Mouse (Mus musculus): ENCODE measurements around the gene Gnl1. TPM values are rescaled to one million over a fixed set of nuclear protein-coding genes. Genes with fewer than 3 reads are reported as not detected.
"Not testable (repeated sequence)": the region's sequence is repeated elsewhere in the genome, so short reads cannot be mapped to it uniquely, and the experiment has no call there.

Gene Gnl1
- total RNA-seq (2017) = 23.0 and 23.1 TPM in 2 replicates

GRCm38 (mm10) chr17:35979401-35980362 is at the start of gene Gnl1, which contains the start of gene Prr3:
TSS of gene Gnl1 (plus strand) at chr17:35979851.
TSS of gene Prr3 (minus strand) at chr17:35980236.
- ATAC-seq (replicated peaks; ENCODE audit: low read depth, poor library complexity, severe bottlenecking) = peak; percentile 83

DNA sequence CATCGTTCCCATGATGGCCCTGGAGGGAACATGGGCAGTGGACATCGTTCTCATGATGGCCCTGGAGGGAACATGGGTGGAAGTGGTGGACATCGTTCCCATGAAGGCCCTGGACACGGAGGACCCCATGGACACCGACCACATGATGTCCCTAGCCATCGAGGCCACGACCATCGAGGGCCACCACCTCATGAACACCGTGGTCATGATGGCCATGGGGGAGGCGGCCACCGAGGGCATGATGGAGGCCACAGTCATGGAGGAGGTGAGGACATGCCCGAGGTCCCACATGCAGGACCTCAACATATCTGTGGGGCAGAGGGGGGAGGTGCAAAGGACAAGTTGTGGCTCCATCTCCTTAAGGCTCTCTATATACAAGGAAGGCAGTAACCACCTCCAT is 49.0 kb upstream of the Gnl1 start:
- ATAC-seq (replicated peaks; ENCODE audit: low read depth, poor library complexity, severe bottlenecking) = no peak

- no peak for ATAC-seq (replicated peaks; ENCODE audit: low read depth, poor library complexity, severe bottlenecking)
These were observed 47.0 kb upstream of the Gnl1 start for GRCm38 (mm10) chr17:35932608-35933007.

- ATAC-seq (replicated peaks; ENCODE audit: low read depth, poor library complexity, severe bottlenecking) = peak; percentile 70; the same call in 1 of the 2 replicates
These were observed 43.9 kb upstream of the Gnl1 start for GRCm38 (mm10) chr17:35935763-35936162.

- ATAC-seq (replicated peaks; ENCODE audit: low read depth, poor library complexity, severe bottlenecking) = peak; percentile 93
These were observed 41.8 kb upstream of the Gnl1 start for GRCm38 (mm10) chr17:35937700-35938348.

DNA sequence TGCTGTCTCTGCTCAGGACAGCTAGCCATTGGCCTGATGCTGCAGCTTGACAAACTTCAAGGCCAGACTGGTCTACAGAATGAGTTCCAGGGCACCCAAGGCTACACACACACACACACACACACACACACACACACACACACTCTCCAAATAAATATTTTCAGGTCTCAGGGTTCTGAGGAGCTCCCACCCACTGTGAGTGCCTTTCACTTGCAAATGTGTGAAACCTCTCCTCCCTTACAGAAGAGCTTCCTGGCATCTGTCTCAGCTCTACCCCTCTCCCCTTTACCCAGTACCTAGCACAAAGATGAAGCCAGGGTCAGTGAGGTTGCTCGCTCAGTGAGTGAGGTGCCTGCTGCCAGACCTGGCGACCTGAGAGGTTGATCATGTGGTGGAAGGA is 40.5 kb upstream of the Gnl1 start:
- ATAC-seq (replicated peaks; ENCODE audit: low read depth, poor library complexity, severe bottlenecking) = no peak

DNA sequence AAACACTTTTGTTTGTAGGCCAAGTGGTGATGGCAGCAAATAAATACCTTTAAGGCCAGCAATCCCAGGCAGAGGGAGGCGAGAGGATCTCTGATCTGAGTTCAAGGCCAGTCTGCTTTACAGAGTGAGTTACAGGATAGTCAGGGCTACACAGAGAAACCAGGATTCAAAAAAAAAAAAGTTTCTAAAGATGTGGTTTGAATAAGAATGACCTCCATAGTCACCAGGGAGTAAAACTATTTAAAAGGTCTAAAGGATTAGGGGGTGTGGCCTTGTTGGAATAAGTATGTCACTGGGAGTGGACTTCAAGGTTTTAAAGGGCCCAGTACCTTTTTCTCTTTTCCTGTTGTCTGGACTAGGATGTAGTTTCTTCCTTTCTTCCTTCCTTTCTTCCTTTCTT is 39.7 kb upstream of the Gnl1 start:
- no peak for ATAC-seq (replicated peaks; ENCODE audit: low read depth, poor library complexity, severe bottlenecking)

DNA sequence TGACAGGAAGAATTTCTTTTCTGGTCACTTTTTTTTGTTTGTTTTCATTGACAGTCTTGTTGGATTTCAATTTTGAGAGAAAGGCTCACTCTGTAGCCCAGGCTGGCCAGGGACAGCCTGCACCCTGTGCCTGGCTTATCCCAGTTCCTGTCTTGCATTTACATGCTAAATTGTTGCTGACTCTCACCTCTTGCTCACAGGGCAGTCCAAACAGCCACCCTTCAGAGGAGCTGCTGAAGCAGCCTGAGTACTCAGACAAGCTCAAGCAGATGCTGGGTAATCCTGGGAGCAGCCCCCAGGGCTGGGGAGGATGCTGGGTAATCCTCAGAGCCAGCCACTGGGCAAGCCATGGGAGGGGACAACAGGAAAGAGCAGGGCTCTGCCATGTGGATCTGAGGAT is 28.7 kb upstream of the Gnl1 start:
- not testable (repeated sequence) for ATAC-seq (replicated peaks; ENCODE audit: low read depth, poor library complexity, severe bottlenecking)

DNA sequence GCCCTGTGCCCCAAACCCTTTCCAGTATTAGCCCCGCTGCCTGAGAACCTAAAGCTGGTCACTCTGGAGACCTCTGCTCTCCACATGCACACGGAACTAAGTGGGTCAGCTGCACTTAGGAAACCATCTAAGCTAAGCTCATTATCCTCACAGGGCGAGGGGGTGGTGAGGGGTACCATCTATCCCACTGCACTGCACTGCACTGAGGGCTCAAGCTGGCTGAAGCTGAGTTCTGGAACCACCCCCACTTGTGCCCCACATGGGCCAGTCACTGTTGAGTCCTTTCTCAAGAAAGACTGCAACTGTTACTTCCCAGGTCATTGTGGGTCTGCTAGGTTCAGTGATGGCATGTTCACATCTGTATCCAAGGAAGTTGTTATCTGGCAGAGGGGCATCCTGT is 27.1 kb upstream of the Gnl1 start:
- ATAC-seq (replicated peaks; ENCODE audit: low read depth, poor library complexity, severe bottlenecking) = 0 out of 2 replicates have a peak, but pooled peaks have one; percentile 8

GRCm38 (mm10) chr17:35954665-35955064 is 25.0 kb upstream of the Gnl1 start:
- ATAC-seq (replicated peaks; ENCODE audit: low read depth, poor library complexity, severe bottlenecking) = no peak

DNA sequence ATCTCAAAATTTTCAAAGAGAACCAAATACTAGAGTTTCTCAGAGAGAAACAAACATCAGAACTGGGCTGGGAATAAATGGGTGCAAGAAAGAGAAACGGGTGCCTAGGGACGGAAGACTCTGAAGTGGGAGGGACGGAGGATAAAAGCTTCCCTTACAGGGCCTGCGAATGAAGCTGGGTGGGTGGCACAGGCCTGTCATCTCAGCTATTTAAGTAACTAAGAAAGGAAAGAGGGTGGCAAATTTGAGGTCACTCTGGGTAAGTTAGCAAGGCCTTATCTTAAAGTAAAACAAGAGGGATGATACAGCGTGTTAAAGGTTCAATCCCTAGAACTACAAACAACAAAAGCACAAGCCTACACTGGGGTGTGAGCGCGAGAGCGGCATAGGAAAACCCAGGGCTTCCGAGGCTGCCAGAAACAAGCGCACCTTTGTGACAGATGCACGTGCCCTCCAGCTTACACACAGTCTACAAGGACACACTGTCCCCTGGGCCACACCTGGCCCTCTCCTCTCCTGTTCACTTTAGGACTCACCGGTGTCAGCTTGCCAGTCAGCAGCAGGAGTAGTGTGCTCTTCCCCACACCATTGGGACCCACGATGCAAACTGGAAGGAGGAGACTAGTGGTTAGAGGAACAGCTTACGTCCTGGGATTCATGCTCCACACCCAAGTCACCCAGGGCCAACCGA is 21.0 kb upstream of the Gnl1 start:
- ATAC-seq (replicated peaks; ENCODE audit: low read depth, poor library complexity, severe bottlenecking) = no peak

GRCm38 (mm10) chr17:35963279-35963678 is 16.4 kb upstream of the Gnl1 start:
- ATAC-seq (replicated peaks; ENCODE audit: low read depth, poor library complexity, severe bottlenecking) = no peak

DNA sequence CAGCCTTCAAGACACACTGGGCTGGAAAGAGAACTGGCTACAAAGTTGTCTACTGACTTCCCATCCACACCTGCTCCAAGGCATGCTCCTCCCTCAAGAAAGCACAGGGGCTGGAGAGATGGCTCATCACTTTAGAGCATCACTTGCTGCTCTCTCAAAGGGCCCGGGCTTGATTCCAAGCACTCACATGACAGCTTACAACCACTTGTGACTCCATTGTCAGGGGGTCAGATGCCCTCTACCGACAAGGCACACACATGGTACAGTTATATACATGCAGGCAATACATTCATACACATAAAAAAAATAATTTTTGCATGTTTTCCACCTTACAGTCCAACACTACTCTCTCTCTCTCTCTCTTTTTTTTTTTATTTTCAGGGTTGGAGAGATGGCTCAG is 12.0 kb upstream of the Gnl1 start:
- no peak for ATAC-seq (replicated peaks; ENCODE audit: low read depth, poor library complexity, severe bottlenecking)

- ATAC-seq (replicated peaks; ENCODE audit: low read depth, poor library complexity, severe bottlenecking) = peak; percentile 97
These were observed 9.9 kb upstream of the Gnl1 start, which contains the start of gene Abcf1 for GRCm38 (mm10) chr17:35969418-35970389. TSS of gene Abcf1 (minus strand) at chr17:35969761.

GRCm38 (mm10) chr17:35972131-35972530 is 7.5 kb upstream of the Gnl1 start:
- no peak for ATAC-seq (replicated peaks; ENCODE audit: low read depth, poor library complexity, severe bottlenecking)

- peak; percentile 11 for ATAC-seq (replicated peaks; ENCODE audit: low read depth, poor library complexity, severe bottlenecking)
These were observed 745 bp upstream of the Gnl1 start for GRCm38 (mm10) chr17:35978811-35979400.

DNA sequence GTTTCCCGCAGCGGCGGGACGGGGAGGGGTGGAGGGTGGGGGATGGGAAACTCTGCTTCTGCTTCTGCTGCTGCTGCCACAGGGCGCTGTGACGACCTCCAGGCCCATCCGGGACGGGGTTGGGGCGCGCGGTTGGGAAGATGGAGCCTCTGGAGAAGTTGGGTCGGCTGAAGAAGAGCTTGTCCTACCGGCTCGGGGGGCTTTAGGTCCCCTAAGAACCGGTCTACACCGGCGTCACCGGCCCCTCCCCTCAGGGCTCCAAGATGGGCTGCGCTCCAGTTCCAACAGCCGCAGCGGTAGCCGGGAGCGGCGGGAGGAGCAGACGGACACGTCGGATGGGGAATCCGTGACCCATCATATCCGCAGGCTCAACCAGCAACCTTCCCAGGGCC is 708 bp downstream of the Gnl1 start:
- no peak for ATAC-seq (replicated peaks; ENCODE audit: low read depth, poor library complexity, severe bottlenecking)

- ATAC-seq (replicated peaks; ENCODE audit: low read depth, poor library complexity, severe bottlenecking) = no peak
These were observed 2.1 kb downstream of the Gnl1 start for GRCm38 (mm10) chr17:35981776-35982175.

GRCm38 (mm10) chr17:35991781-35992180 is 12.1 kb downstream of the Gnl1 start:
- ATAC-seq (replicated peaks; ENCODE audit: low read depth, poor library complexity, severe bottlenecking) = no peak

Data from common myeloid progenitor, adult 5-6 weeks (primary cell).